Mouse (Mus musculus) ovary, postnatal 10 days (tissue): ENCODE data around the gene Lst1.

Experiments used
- DNase-seq: peaks from one replicate; pipeline ENCODE4 v3.0.0; 2022; ENCODE audit warnings: low spot score

Gene Lst1

DNA sequence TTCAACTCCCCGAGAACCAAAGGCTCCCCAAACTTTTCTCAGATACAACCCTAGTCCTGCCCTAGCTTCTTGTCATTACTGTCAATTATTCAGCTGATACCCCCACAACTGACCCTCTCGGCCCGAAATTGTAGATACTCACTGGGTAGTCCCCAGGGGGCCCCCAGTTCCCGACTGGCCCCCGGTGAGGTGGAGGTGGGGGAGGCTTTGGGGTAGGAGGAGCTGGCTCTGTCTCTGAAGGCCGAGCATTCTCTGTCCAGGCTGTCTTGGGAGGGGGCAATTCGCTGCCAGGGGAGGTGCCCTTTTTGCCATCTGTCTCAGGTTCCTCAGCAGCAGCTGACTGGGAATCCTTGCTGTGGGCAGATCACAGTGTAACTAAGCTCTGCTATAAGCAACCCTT lies 28.6 kb downstream of the Lst1 start:
- no peak for DNase-seq

DNA sequence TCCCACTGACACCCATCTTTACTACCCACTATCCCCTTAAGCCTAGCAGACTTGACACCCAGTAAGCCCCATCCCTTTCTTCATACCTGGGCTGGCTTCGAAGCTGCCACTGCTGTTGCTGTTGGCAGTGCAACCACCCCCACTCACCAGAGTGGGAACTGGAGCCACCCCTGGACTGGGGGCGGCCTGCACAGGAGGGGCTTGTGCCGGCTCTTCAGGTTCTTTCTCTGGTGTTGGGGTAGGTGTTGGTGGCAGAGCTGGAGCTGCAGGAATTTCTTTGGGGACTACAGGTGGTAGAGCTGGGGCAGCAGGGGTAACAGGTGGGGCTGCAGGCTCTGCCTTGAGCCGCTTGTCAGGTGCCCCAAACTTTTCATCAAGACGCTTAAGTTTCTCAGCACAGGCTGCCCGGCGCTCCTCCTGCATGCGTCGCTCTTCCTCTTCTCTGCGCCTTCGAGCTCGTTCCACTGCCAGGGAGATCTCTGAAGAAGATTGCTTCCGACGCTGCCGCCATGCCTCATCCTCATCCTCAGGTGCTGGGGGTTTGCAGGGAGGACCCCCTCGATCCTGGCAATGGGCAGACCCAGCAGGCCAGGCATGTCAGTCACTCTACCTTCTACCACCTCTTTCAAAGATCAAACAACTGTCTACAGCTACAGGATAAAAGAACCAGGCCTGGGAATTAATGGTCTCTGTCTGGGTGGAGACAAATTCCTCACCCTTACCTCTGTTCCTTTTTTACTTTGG lies 29.2 kb downstream of the Lst1 start:
- DNase-seq = no peak

GRCm38 (mm10) chr17:35157661-35158175 lies 30.5 kb downstream of the Lst1 start:
- no peak for DNase-seq

DNA sequence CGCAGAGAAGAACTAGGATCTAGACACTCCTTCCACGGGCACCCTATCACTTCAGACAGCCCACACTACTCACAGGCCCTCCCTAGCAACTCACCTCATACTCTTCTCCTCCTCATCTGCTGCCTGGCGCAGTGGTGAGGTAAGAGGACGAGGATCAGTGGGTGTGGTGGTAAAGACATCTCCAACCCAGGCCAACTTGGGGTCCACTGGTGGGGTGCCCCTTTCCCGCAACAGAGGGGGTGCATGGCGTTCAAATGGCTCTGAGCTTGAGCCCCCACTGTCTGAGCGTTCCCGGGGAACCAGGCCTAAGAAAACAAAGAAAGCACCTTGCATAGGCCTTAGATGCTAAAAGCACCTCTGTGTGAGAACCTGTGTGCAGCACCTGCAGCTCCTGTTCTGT lies 31.0 kb downstream of the Lst1 start:
- DNase-seq = no peak

DNA sequence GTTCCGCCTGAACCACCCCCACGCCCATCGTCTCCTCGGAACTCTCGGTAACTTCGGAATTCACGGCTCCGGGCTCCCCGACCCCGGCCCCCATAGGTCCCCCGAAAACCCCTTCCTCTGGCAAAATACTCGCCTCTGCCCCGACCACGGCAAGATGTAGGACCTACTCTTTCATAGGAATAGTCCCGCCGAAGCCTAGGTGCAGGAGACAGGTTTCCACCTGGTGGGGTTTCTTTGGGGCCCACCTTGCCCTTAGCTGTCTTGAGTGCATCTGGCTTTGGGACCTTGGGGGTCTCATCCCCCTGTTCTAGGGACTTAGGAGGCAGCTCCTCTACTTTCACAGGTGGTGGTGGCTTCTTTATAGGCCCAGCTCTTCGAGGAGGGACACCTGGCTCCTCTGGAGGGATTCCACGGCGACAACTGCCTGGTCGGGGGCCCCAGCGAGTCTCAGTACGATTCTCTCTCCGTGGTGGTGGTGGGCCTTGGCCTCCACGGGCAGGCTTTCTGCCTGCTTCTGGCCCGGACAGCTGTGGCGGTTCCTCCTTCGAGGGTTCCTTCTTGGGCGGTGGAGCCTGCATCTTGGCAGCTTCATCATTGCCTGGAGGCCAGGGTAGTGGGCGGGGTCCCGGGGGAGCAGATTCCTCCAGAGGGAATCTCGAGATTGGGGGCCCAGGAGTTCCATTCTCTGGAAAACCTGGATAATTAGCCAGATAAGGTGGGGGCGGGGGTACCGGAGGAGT lies 31.6 kb downstream of the Lst1 start:
- DNase-seq = no peak

DNA sequence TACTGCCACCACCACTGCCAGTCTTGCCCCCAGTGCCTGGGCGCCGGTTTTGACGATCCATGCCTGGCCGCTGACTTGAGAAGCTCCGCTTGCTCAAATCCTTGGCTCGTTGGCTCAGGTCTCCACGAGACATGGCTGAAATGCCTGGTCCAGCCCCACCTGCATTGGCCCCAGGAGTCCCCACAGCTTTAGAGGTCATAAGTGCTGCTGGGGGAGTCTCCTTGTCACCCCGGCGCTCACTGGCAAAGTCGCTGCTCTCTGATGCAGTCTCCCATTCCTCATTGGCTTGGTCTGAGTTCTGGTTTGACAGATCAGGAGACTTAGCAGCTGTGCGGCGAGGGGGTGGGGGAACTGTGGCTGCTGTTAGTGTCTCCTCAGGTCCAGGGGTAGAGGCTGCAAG lies 32.8 kb downstream of the Lst1 start:
- no peak for DNase-seq

DNA sequence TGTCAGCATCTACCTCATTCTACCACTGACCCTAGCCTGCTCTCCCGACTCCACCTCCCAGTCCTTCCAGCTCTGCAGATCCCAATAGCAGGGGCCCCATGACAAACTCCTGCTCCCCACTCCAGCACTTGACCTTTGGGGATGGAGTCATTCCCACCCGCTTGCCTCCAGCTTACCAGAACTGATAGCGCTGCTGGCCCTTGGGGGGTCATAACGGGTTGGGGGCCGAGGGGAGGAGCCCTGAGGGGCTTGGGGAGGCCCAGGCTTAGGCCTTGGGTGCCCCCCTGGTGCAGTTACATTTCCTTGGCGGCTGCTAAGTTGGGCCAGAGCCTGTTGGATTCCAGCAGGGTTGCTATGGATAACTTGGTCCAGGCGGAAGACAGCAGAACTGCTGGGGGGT lies 33.6 kb downstream of the Lst1 start:
- DNase-seq = no peak

DNA sequence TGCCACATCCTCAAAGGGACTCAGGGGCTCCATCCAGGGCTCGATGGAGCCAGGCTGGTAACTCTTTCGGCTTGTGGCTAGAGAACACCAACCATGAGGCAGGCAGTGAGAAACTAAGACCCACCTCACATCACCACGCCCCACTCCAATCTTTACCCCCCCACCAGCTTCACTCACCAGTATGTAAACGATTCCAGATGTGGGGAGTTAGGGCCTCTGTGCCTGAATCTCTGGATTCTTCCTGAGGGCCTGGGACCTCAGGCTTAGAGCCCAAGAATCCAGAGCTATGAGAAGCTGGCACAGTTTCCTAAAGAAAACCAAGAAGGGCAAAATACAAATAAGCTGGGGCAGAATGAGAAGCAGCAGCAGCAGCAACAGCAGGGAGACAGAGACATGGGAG lies 34.3 kb downstream of the Lst1 start:
- no peak for DNase-seq

DNA sequence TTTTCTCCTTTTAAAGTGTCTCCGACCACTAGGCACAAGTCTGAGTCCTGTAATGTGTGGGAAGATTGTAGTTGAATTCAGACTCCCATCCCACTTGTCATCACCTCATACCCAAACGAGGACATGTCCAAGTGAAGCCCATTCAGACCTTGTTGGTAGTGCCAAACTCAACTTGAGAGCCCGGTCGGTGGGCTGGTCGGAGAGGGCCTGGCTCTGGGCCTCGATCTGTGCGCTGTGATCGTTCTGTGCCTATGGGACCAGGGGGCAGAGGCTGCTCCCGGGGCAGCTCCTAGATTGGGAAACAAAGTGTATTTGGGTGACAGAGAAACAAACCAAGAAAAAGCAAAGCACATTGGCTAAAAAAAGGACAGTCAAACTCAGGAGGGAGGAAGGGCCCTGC lies 35.2 kb downstream of the Lst1 start:
- no peak for DNase-seq

DNA sequence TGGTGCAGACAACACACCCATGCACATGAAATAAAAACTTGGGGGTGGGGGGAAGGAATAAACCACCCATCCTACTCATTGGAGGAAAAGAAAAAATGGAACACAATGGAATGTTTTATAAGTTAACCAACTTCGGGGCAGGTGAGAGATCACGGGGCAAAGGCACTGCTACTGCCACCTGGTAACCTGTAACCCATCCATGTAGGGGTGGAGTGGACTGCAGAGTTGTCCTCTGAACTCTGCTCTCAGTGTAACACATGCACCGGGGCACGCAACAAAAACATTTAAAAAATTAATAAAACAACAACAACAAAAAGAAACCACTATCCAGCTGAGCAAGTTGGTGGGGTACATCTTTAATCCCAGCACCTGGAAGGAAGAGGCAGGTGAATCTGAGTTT lies 36.1 kb downstream of the Lst1 start:
- DNase-seq = no peak

GRCm38 (mm10) chr17:35147922-35148639 lies 40.2 kb downstream of the Lst1 start:
- DNase-seq = no peak

GRCm38 (mm10) chr17:35147348-35147747 lies 40.9 kb downstream of the Lst1 start:
- no peak for DNase-seq

DNA sequence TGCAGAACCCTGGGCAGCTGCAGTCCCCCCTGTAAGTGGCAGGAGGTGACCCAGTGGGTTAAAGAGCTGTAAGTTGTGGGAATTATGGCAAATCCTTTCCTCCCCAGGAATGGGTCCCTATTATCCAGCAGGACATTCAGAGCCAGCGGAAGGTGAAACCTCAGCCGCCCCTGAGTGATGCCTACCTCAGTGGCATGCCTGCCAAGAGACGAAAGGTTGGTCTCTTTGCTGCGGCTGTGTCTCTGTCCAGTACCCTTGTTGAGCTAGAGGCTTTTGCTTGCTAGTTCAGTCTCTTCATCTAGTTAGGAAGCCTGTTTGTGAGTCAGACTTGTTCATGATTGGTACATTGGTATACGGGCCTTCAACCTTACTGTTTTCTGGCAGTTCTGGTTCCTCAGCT lies 42.1 kb downstream of the Lst1 start:
- no peak for DNase-seq

- DNase-seq = no peak
These were observed 46.3 kb downstream of the Lst1 start for GRCm38 (mm10) chr17:35141971-35142370.

GRCm38 (mm10) chr17:35140490-35140996 lies 47.7 kb downstream of the Lst1 start:
- no peak for DNase-seq

DNA sequence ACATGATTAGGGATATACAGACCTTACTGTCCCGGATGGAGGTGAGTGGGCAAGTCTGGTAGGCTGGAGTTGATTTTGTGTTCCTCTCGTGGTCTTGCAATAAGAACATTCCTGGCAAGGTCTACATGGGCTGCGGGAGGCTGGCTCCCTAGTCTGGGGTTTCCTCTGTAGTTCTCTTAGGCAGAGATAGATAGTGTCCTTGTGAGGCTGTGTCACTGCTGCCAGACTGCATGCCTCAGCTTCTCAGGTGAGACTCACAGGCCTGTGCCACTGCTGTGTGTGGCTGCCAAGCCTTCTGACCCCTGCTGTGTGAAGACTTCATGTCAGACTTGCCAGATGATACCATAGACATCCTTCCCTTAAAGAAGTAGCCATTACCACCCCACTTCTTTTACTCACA lies 49.0 kb downstream of the Lst1 start:
- DNase-seq = no peak

GRCm38 (mm10) chr17:35135591-35136320 lies 52.5 kb downstream of the Lst1 start:
- no peak for DNase-seq
